Mouse (Mus musculus) cerebellum, adult 2 months (tissue): ENCODE measurements around the gene Dtx3l.

Experiments
- CTCF ChIP-seq: fragments of 200-500 bp; IDR thresholded peaks from 2 replicates; pipeline ENCODE4 v1.5.1; 2011; ENCODE audit warnings: low read depth, mild to moderate bottlenecking, control low read depth, low read length, moderate library complexity, borderline replicate concordance; ENCODE audit not compliant: insufficient read depth
- POLR2A ChIP-seq: fragments of 200-500 bp; IDR thresholded peaks from 2 replicates; pipeline ENCODE4 v1.6.1; 2011; ENCODE audit warnings: low read length, control low read depth, borderline replicate concordance; ENCODE audit not compliant: insufficient read depth

- no peak for TF ChIP-seq CTCF
- no peak for TF ChIP-seq POLR2A
Measured at GRCm38 (mm10) chr16:35918721-35919543, 20.0 kb downstream of the Dtx3l start.
